Mouse (Mus musculus) limb, embryonic 13.5 days (tissue): ENCODE measurements around the gene Pxdc1. TPM values are rescaled to one million over a fixed set of nuclear protein-coding genes. Genes with fewer than 3 reads are reported as not detected.

ENCODE experiments used
- ATAC-seq: fragments of 200-750 bp; cut with Nextera tagmentation; 2 replicates; pipeline ENCODE4 v1.8.0; 2017; ENCODE audit warnings: low read depth, moderate number of reproducible peaks, moderate TSS enrichment; ENCODE audit not compliant: low FRiP score
- H3K27ac ChIP-seq: fragments of 300-500 bp; sonication (generic); 2 replicates; pipeline ENCODE4 v1.5.1; 2015; ENCODE audit warnings: inconsistent platforms, mild to moderate bottlenecking, moderate library complexity
- H3K27me3 ChIP-seq: fragments of 300-500 bp; sonication (generic); 2 replicates; pipeline ENCODE4 v1.6.1; 2015; ENCODE audit warnings: mild to moderate bottlenecking, inconsistent platforms
- H3K36me3 ChIP-seq: fragments of 300-500 bp; sonication (generic); 2 replicates; pipeline ENCODE4 v1.6.1; 2015; ENCODE audit warnings: inconsistent platforms, mild to moderate bottlenecking, moderate library complexity
- H3K4me1 ChIP-seq: fragments of 300-500 bp; sonication (generic); 2 replicates; pipeline ENCODE4 v1.6.1; 2015; ENCODE audit warnings: inconsistent platforms
- H3K4me2 ChIP-seq: fragments of 300-500 bp; sonication (generic); replicated peaks from 2 replicates; pipeline ENCODE4 v1.6.1; 2015; ENCODE audit warnings: inconsistent platforms, mild to moderate bottlenecking, moderate library complexity
- H3K4me3 ChIP-seq: fragments of 300-500 bp; sonication (generic); 2 replicates; pipeline ENCODE4 v1.5.1; 2015; ENCODE audit warnings: moderate library complexity, mild to moderate bottlenecking, inconsistent platforms
- H3K9ac ChIP-seq: fragments of 300-500 bp; sonication (generic); 2 replicates; pipeline ENCODE4 v1.6.1; 2015; ENCODE audit warnings: mild to moderate bottlenecking, inconsistent platforms
- H3K9me3 ChIP-seq: fragments of 300-500 bp; sonication (generic); 2 replicates; pipeline ENCODE4 v1.6.1; 2016; ENCODE audit warnings: inconsistent platforms
- WGBS: fragments of 180-500 bp; shearing (Covaris S2); methylation state at CpG from one replicate; pipeline ENCODE4 v1.1.7; 2015; 5-methylcytosine and 5-hydroxymethylcytosine counted together
- polyA plus RNA-seq: library from polyadenylated mRNA; unstranded; fragments of >200 nt; fragmentation: Nextera tagmentation; extraction: Ambion mirVana; gene quantifications from 2 replicates; pipeline ENCODE4 v1.2.1, GENCODE M21; 2015

The Pxdc1 gene
- polyA plus RNA-seq, 1 experiment from 2014 or later, result 14.2 TPM

DNA sequence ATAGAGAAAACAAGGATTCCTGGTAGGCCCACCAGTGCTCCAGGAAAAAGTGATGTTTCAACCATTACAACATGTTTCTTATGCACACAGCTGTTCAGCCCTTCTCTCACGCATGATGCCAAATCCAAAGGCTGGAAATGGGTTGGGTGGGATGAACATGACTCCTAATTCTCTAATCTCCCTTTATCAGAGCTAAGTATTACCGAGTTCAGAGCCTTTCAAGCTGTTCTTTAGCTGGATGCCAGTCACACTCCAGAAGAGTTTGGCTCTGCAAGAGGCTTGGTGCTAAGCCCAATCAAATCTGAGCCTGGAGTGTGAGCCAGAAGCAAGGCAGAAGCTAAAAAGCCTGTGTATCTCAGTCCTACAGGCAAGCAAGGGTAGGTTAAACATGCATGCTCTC lies 40.9 kb downstream of the Pxdc1 start:
- no peak overlapping the region for H3K9ac ChIP-seq
- ATAC-seq, result no peak
- H3K36me3 ChIP-seq, result no peaks in the 10 kb centered on the region
- H3K9me3 ChIP-seq, result no peaks in the 10 kb centered on the region
- H3K4me1 ChIP-seq, result no peaks in the 10 kb centered on the region
- H3K27ac ChIP-seq, result no peak overlapping the region
- no peaks in the 10 kb centered on the region for H3K27me3 ChIP-seq
- H3K4me2 ChIP-seq, result no peak overlapping the region
- no peak overlapping the region for H3K4me3 ChIP-seq
- 73% methylated on average over 2 of the region's 2 CpGs for WGBS

DNA sequence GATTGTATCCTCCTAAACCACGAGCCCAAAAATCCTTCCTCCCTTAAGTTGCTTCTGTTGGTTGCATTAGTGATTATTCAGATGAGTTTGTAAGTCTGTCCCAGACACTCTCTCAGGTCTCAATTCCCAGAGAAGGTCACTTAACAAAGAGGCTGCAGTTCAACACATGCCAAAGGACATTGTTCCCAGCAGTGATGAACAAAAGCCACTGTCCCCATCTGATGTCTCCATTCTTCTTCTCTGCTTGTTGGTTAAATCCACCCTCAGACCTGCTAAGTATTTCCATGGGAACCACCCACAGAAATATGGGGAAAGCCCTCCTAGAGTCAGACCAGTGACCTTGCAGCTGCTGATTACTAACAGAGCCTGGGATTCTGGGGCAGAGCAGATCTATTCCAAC lies 43.6 kb downstream of the Pxdc1 start:
- ATAC-seq, result no peak
- Histone ChIP-seq H3K4me1 (no peaks in the 10 kb centered on the region), H3K9ac (no peak overlapping the region), H3K4me2 (no peak overlapping the region), H3K27me3 (no peaks in the 10 kb centered on the region), H3K9me3 (no peaks in the 10 kb centered on the region), H3K36me3 (no peaks in the 10 kb centered on the region), H3K4me3 (no peak overlapping the region), H3K27ac (no peak overlapping the region)
- WGBS, result 77% methylated on average over 1 of the region's 1 CpGs

DNA sequence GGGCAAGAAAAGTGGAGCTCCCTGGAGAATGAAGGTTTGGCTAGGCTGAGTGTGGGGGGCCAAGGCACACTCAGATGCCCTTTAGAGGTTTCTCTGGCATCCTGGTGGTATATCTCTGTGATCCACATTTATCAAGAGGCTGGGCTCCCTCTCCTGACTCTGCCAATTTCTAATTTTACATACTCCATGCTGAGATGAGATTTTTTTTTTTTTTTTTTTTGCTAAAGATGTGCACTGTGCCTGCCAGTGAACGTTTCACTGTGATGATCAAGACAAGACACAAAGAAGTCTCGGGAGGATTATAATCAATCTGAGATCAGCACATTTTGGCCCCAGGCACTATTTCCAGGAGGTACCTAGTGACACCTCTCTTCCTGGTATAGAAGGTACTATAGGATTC lies 46.2 kb downstream of the Pxdc1 start:
- Histone ChIP-seq H3K9me3 (no peaks in the 10 kb centered on the region), H3K4me3 (no peak overlapping the region), H3K4me1 (no peaks in the 10 kb centered on the region), H3K9ac (no peak overlapping the region), H3K4me2 (no peak overlapping the region), H3K27ac (no peak overlapping the region), H3K27me3 (no peaks in the 10 kb centered on the region), H3K36me3 (no peaks in the 10 kb centered on the region)
- no peak for ATAC-seq
- 73% methylated on average over 2 of the region's 2 CpGs for WGBS

DNA sequence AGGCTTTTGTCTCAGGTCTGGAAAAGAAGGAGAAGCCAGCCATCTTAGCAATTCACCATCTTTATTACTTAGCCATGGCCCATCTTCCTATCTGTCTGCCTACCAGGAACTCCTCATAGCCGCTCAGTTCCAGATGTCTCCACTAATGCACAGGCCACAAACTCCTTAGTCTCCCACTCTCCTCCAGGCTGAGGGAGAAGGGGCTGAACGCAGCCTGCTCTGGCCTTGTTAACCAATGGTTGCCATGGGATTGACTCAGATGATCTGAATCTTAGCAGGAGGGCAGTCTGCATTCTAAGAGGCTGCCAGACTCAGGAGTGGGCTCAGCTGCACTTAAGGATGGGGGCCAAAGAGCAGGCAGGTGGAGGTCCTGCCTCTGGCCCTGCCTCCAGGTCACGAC lies 47.4 kb downstream of the Pxdc1 start:
- Histone ChIP-seq H3K36me3 (no peaks in the 10 kb centered on the region), H3K9me3 (no peaks in the 10 kb centered on the region), H3K9ac (no peak overlapping the region), H3K27me3 (no peaks in the 10 kb centered on the region), H3K4me2 (no peak overlapping the region), H3K4me1 (no peaks in the 10 kb centered on the region), H3K27ac (no peak overlapping the region), H3K4me3 (no peak overlapping the region)
- ATAC-seq, result no peak
- 74% methylated on average over 3 of the region's 3 CpGs for WGBS

DNA sequence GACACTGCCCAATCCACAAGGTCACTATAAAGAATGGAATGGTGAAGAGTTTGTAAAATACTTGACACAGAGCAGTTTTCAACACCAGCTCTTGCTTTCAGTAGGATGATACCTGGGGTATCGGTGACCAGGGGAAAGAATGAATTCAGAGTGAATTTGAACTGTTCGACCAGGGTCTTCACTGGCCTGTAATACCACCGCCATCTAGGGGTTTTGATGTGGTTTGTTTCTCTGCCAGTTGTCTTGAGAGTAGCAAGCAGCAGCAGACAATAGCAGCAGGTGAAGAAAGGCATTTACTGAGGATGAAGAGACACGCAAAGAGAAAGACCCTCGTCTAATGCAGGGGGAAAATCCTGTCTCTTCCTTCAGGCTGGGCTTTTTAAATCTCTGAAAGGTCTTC lies 48.1 kb downstream of the Pxdc1 start:
- Histone ChIP-seq H3K36me3 (no peaks in the 10 kb centered on the region), H3K9me3 (no peaks in the 10 kb centered on the region), H3K27ac (no peak overlapping the region), H3K4me1 (peaks cover 5% of the 10 kb centered on the region; the same call in 1 of the 2 replicates), H3K27me3 (no peaks in the 10 kb centered on the region), H3K4me3 (no peak overlapping the region), H3K4me2 (no peak overlapping the region), H3K9ac (no peak overlapping the region)
- WGBS, result 65% methylated on average over 5 of the region's 5 CpGs
- no peak for ATAC-seq

DNA sequence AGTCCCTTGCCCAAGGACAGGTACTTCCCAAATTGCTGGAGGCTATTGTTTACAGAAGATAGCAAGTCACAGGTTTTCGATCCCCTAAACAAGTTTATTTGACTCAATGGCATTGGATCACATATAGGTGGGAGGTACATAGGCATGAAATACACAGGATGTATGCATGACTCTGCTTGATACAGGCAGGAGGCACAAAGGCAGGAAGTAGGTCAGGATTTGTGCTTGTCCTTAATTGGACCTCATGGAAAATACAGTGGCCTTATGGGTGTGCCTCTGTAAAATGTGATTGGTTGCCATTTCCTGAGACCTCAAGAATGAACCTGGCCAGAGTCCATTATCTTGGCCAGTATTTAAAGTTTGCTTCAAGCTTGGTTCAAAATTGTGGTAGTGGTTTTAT lies 48.9 kb downstream of the Pxdc1 start:
- H3K27me3 ChIP-seq, result no peaks in the 10 kb centered on the region
- H3K36me3 ChIP-seq, result no peaks in the 10 kb centered on the region
- ATAC-seq, result no peak
- peaks cover 7% of the 10 kb centered on the region; the same call in 1 of the 2 replicates for H3K4me1 ChIP-seq
- no peak overlapping the region for H3K4me3 ChIP-seq
- 96% methylated on average over 1 of the region's 1 CpGs for whole genome bisulfite sequencing
- no peaks in the 10 kb centered on the region for H3K9me3 ChIP-seq
- H3K9ac ChIP-seq, result no peak overlapping the region
- no peak overlapping the region for H3K27ac ChIP-seq
- H3K4me2 ChIP-seq, result no peak overlapping the region

DNA sequence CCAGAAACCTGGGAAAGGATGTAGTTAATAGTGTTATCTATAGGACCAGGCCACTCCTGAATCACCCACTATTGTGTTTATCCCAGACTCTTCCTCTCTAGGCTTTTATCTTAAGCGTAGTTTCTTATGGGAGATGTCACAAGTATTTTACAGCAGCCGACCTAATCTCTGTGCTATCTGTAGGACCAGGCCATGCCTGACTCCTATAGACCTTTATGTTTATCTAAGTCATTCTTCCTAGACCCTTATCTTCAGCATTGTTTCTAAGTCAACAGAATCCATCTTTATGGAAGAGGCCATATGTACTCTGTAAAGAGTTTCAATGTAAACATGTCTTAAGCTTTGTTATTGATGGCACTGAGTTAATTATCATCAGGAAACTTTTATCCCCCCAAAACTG lies 50.5 kb downstream of the Pxdc1 start:
- ATAC-seq, result no peak
- Histone ChIP-seq H3K4me3 (no peak overlapping the region), H3K4me2 (no peak overlapping the region), H3K9me3 (no peaks in the 10 kb centered on the region), H3K4me1 (peaks cover 7% of the 10 kb centered on the region; the same call in 1 of the 2 replicates), H3K27ac (no peak overlapping the region), H3K36me3 (no peaks in the 10 kb centered on the region), H3K27me3 (no peaks in the 10 kb centered on the region), H3K9ac (no peak overlapping the region)
- WGBS, result 43% methylated on average over 2 of the region's 2 CpGs

DNA sequence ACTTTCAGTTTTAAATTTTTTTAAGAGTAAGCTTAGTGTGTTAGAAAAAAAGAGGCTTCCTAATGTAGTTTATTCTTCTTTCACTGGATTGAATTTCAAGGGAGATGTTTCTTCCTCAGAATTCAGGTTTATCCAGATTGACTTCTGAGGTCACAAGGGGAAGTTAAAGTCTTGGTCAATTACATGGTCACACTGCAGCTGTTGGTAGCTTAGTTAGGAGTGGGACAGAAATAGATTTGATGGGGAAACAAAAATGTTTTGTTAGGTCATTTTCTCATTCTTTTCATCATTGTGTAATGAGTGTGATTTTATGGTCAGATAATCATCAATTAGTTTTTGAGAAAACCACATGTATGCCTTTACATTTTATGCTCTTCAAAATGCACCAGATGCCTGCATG lies 56.5 kb downstream of the Pxdc1 start:
- H3K9ac ChIP-seq, result no peak overlapping the region
- no peaks in the 10 kb centered on the region for H3K9me3 ChIP-seq
- ATAC-seq, result no peak
- no peaks in the 10 kb centered on the region for H3K36me3 ChIP-seq
- H3K4me2 ChIP-seq, result no peak overlapping the region
- H3K4me3 ChIP-seq, result no peak overlapping the region
- H3K27me3 ChIP-seq, result no peaks in the 10 kb centered on the region
- H3K27ac ChIP-seq, result no peak overlapping the region
- H3K4me1 ChIP-seq, result peaks cover 7% of the 10 kb centered on the region; the same call in 1 of the 2 replicates

Other genes with a start within 250 kb of the Pxdc1 start
- gene Fam50b, start 81.4 kb upstream of the Pxdc1 start, polyA plus RNA-seq, result not detected in 2 replicates
- 86.0 and 88.7 TPM in 2 replicates for gene Prpf4b, start 221.8 kb upstream of the Pxdc1 start, polyA plus RNA-seq